Mouse (Mus musculus): ENCODE data around the gene Fam171b.

Gene Fam171b

GRCm38 (mm10) chr2:83812483-83813272, at the start of gene Fam171b:
Fam171b (plus strand) TSS chr2:83812636.
- DNase-seq = peak; percentile 46

GRCm38 (mm10) chr2:83766058-83766457, 46.4 kb upstream of the Fam171b start:
- no peak for DNase-seq

- no peak for DNase-seq
Observed at GRCm38 (mm10) chr2:83766878-83767277, 45.6 kb upstream of the Fam171b start.

- DNase-seq = no peak
Observed at GRCm38 (mm10) chr2:83768311-83769047, 44.0 kb upstream of the Fam171b start.

GRCm38 (mm10) chr2:83771155-83771812, 41.2 kb upstream of the Fam171b start:
- DNase-seq = peak; percentile 20

GRCm38 (mm10) chr2:83791330-83792073, 20.9 kb upstream of the Fam171b start:
- no peak for DNase-seq

GRCm38 (mm10) chr2:83792102-83792501, 20.3 kb upstream of the Fam171b start:
- DNase-seq = no peak

- DNase-seq = no peak
Observed at GRCm38 (mm10) chr2:83795766-83796165, 16.7 kb upstream of the Fam171b start.

GRCm38 (mm10) chr2:83797902-83798497, 14.4 kb upstream of the Fam171b start:
- DNase-seq = no peak

GRCm38 (mm10) chr2:83813273-83813892, 947 bp downstream of the Fam171b start:
- no peak for DNase-seq

- no peak for DNase-seq
Observed at GRCm38 (mm10) chr2:83814009-83814408, 1.6 kb downstream of the Fam171b start.

GRCm38 (mm10) chr2:83816147-83816546, 3.7 kb downstream of the Fam171b start:
- DNase-seq = no peak

GRCm38 (mm10) chr2:83825161-83825560, 12.7 kb downstream of the Fam171b start:
- no peak for DNase-seq

- no peak for DNase-seq
Observed at GRCm38 (mm10) chr2:83828895-83829539, 16.6 kb downstream of the Fam171b start.

GRCm38 (mm10) chr2:83832903-83833302, 20.5 kb downstream of the Fam171b start:
- no peak for DNase-seq

GRCm38 (mm10) chr2:83835313-83836070, 23.1 kb downstream of the Fam171b start:
- no peak for DNase-seq

- no peak for DNase-seq
Observed at GRCm38 (mm10) chr2:83848495-83848894, 36.1 kb downstream of the Fam171b start.

- no peak for DNase-seq
Observed at GRCm38 (mm10) chr2:83853423-83853822, 41.0 kb downstream of the Fam171b start.

GRCm38 (mm10) chr2:83856236-83856635, 43.8 kb downstream of the Fam171b start:
- DNase-seq = no peak

GRCm38 (mm10) chr2:83883850-83884420, 71.5 kb downstream of the Fam171b start:
- DNase-seq = no peak

Data from liver (tissue).